Mouse (Mus musculus) CH12.LX (cell line): ENCODE data around the gene Commd7. TPM values are rescaled to one million over a fixed set of nuclear protein-coding genes. Genes with fewer than 3 reads are reported as not detected.

Experiments
- DNase-seq: peaks from one replicate; pipeline ENCODE4 v3.0.0-alpha.2; 2013; ENCODE audit errors: extremely low read depth
- H3K27ac ChIP-seq: 2 replicates; pipeline ENCODE4 v1.5.1; 2012; ENCODE audit warnings: low read depth, mild to moderate bottlenecking, control low read depth, moderate library complexity; ENCODE audit not compliant: insufficient read depth
- H3K27me3 ChIP-seq: replicated peaks from 2 replicates; pipeline ENCODE3; 2012; ENCODE audit warnings: inconsistent platforms
- H3K36me3 ChIP-seq, 2 experiments: replicated peaks in 1 of 2; 2 replicates each; pipeline versions ENCODE3 to v1.6.1; 2012; ENCODE audit warnings: inconsistent platforms in 1 of 2, low read length in 1 of 2, mild to moderate bottlenecking in 1 of 2, mixed read lengths in 1 of 2, moderate library complexity in 1 of 2; ENCODE audit not compliant: control insufficient read depth in 1 of 2, insufficient read depth in 1 of 2
- H3K4me1 ChIP-seq, 2 experiments: 2 replicates each; pipeline ENCODE4 v1.6.1; 2012; ENCODE audit warnings: inconsistent platforms in 1 of 2, moderate library complexity in 1 of 2; ENCODE audit not compliant: insufficient read depth in 2 of 2, control insufficient read depth in 1 of 2
- H3K4me2 ChIP-seq: 2 replicates; pipeline ENCODE4 v1.6.1; 2012; ENCODE audit warnings: low read depth, mild to moderate bottlenecking, control low read depth; ENCODE audit not compliant: poor library complexity, insufficient read depth, severe bottlenecking
- H3K4me3 ChIP-seq, 3 experiments: fragments of 150-350 bp in 1 of 3; sonication (generic) in 1 of 3; replicated peaks in 1 of 3; 2 replicates each; pipeline versions ENCODE3 to v1.5.1; 2011 to 2012; ENCODE audit warnings: low read depth in 2 of 3, low read length in 2 of 3, mild to moderate bottlenecking in 2 of 3, moderate library complexity in 2 of 3, control low read depth in 1 of 3, improper control_type of control experiment in 1 of 3, inconsistent platforms in 1 of 3, mixed read lengths in 1 of 3; ENCODE audit not compliant: poor library complexity in 1 of 3
- H3K79me2 ChIP-seq: replicated peaks from 2 replicates; pipeline ENCODE4 v1.6.1; 2012; ENCODE audit warnings: mild to moderate bottlenecking, moderate library complexity; ENCODE audit not compliant: control insufficient read depth, poor library complexity, insufficient read depth, severe bottlenecking; ENCODE audit errors: extremely low read depth
- H3K9ac ChIP-seq: 2 replicates; pipeline ENCODE4 v1.6.1; 2012; ENCODE audit warnings: low read depth, mild to moderate bottlenecking, control low read depth, moderate library complexity; ENCODE audit not compliant: insufficient read depth
- H3K9me3 ChIP-seq: replicated peaks from 2 replicates; pipeline ENCODE3; 2012; ENCODE audit warnings: low read length, inconsistent platforms, mixed read lengths
- CHD1 ChIP-seq: IDR thresholded peaks from 2 replicates; pipeline ENCODE4 v1.6.1; 2012; ENCODE audit warnings: low read depth, low read length, improper control_type of control experiment, inconsistent platforms
- CHD2 ChIP-seq: IDR thresholded peaks from 2 replicates; pipeline ENCODE4 v1.6.1; 2011; ENCODE audit warnings: low read length, improper control_type of control experiment
- E2F4 ChIP-seq: IDR thresholded peaks from 2 replicates; pipeline ENCODE4 v1.6.1; 2011; ENCODE audit warnings: low read depth, low read length, improper control_type of control experiment; ENCODE audit not compliant: insufficient replicate concordance
- GABPA ChIP-seq: IDR thresholded peaks from 2 replicates; pipeline ENCODE4 v1.6.1; 2012; ENCODE audit warnings: low read depth, low read length, improper control_type of control experiment, inconsistent platforms; ENCODE audit not compliant: insufficient replicate concordance
- IRF4 ChIP-seq: IDR thresholded peaks from 2 replicates; pipeline ENCODE4 v1.6.1; 2014; ENCODE audit warnings: low read depth, mild to moderate bottlenecking, inconsistent platforms, low read length, improper control_type of control experiment
- KAT2A ChIP-seq: IDR thresholded peaks from 2 replicates; pipeline ENCODE4 v1.6.1; 2012; ENCODE audit warnings: low read length, improper control_type of control experiment, inconsistent platforms; ENCODE audit not compliant: insufficient replicate concordance
- MAX ChIP-seq: IDR thresholded peaks from 2 replicates; pipeline ENCODE4 v1.6.1; 2011; ENCODE audit warnings: low read length, improper control_type of control experiment
- MAZ ChIP-seq: IDR thresholded peaks from 2 replicates; pipeline ENCODE4 v1.6.1; 2012; ENCODE audit warnings: low read depth, mild to moderate bottlenecking, inconsistent platforms, low read length, improper control_type of control experiment, moderate library complexity
- MXI1 ChIP-seq: IDR thresholded peaks from 2 replicates; pipeline ENCODE4 v1.6.1; 2011; ENCODE audit warnings: mild to moderate bottlenecking, low read depth, low read length, improper control_type of control experiment
- MYC ChIP-seq: IDR thresholded peaks from 2 replicates; pipeline ENCODE4 v1.6.1; 2011; ENCODE audit warnings: low read depth, mild to moderate bottlenecking, improper control_type of control experiment, low read length
- NRF1 ChIP-seq: IDR thresholded peaks from 2 replicates; pipeline ENCODE4 v1.6.1; 2014; ENCODE audit warnings: low read depth, mild to moderate bottlenecking, inconsistent platforms, low read length, improper control_type of control experiment, moderate library complexity
- PAX5 ChIP-seq: IDR thresholded peaks from 2 replicates; pipeline ENCODE4 v1.6.1; 2012; ENCODE audit warnings: low read length, inconsistent platforms, mixed read lengths
- POLR2A ChIP-seq: IDR thresholded peaks from 2 replicates; pipeline ENCODE4 v1.6.1; 2011; ENCODE audit warnings: low read depth, mild to moderate bottlenecking, improper control_type of control experiment, low read length
- POLR2AphosphoS2 ChIP-seq: IDR thresholded peaks from 2 replicates; pipeline ENCODE4 v1.6.1; 2011; ENCODE audit warnings: low read depth, low read length, improper control_type of control experiment
- RAD21 ChIP-seq: IDR thresholded peaks from 2 replicates; pipeline ENCODE4 v1.6.1; 2011; ENCODE audit warnings: low read depth, mild to moderate bottlenecking, low read length, improper control_type of control experiment, moderate library complexity
- RCOR1 ChIP-seq: conservative IDR thresholded peaks from 2 replicates; pipeline ENCODE4 v1.6.1; 2012; ENCODE audit warnings: low read depth, mild to moderate bottlenecking, inconsistent platforms, low read length, improper control_type of control experiment
- TBP ChIP-seq: conservative IDR thresholded peaks from 2 replicates; pipeline ENCODE4 v1.6.1; 2011; ENCODE audit warnings: low read depth, low read length, improper control_type of control experiment
- TCF12 ChIP-seq: IDR thresholded peaks from 2 replicates; pipeline ENCODE4 v1.6.1; 2014; ENCODE audit warnings: low read depth, mild to moderate bottlenecking, inconsistent platforms, low read length, improper control_type of control experiment
- USF1 ChIP-seq: IDR thresholded peaks from 2 replicates; pipeline ENCODE4 v1.6.1; 2014; ENCODE audit warnings: low read depth, mild to moderate bottlenecking, inconsistent platforms, low read length, improper control_type of control experiment
- USF2 ChIP-seq: conservative IDR thresholded peaks from 2 replicates; pipeline ENCODE4 v1.6.1; 2011; ENCODE audit warnings: low read depth, low read length, improper control_type of control experiment
- ZC3H11A ChIP-seq: IDR thresholded peaks from 2 replicates; pipeline ENCODE4 v1.6.1; 2012; ENCODE audit warnings: low read depth, mild to moderate bottlenecking, inconsistent platforms, low read length, improper control_type of control experiment
- ZKSCAN1 ChIP-seq: IDR thresholded peaks from 2 replicates; pipeline ENCODE4 v1.6.1; 2012; ENCODE audit warnings: low read depth, inconsistent platforms, low read length, improper control_type of control experiment, borderline replicate concordance
- ZMIZ1 ChIP-seq: IDR thresholded peaks from 2 replicates; pipeline ENCODE4 v1.6.1; 2012; ENCODE audit warnings: low read depth, mild to moderate bottlenecking, inconsistent platforms, low read length, improper control_type of control experiment
- dilution Hi-C: fragments of 300-500 bp; cut with MboI; formaldehyde crosslinking; loops from 2 replicates; pipeline ENCODE4 v1.14.3; 2020; ENCODE audit warnings: low sequenced_read_pairs; ENCODE audit not compliant: extremely low pct_unique_long_range_greater_than_20kb, extremely low pct_ligation_motif_present
- in situ Hi-C: fragments of 300-500 bp; cut with MboI; formaldehyde crosslinking; loops from 3 replicates; pipeline ENCODE4 v1.14.3; 2019; ENCODE audit warnings: low sequenced_read_pairs, low pct_ligation_motif_present, low pct_unique_long_range_greater_than_20kb, mixed read lengths
- polyA plus RNA-seq: library from polyadenylated mRNA; unstranded; fragments of >175 nt; gene quantifications from 2 replicates; pipeline ENCODE4 v1.2.1, GENCODE M21; 2012; ENCODE audit warnings: low read depth; ENCODE audit not compliant: insufficient read length
- total RNA-seq, 2 experiments: library from RNA; depleted of rRNA; stranded (reverse); fragments of 300-350 nt in 1 of 2; fragments of >200 nt in 1 of 2; gene quantifications; 2 replicates each; pipeline ENCODE4 v1.2.3; 2012 to 2014

The Commd7 gene
- total and polyA plus RNA-seq, 3 experiments, result 18.9 to 34.7 (median 28.4) TPM

- H3K9me3 ChIP-seq, result no peaks in the 10 kb centered on the region
- no peak overlapping the region for H3K27ac ChIP-seq
- no peak overlapping the region for H3K4me2 ChIP-seq
- TF ChIP-seq ZKSCAN1 (no peak), USF2 (no peak), NRF1 (no peak), MAX (no peak), POLR2AphosphoS2 (no peak), RCOR1 (no peak), CHD1 (no peak), ZC3H11A (no peak), MAZ (no peak), RAD21 (no peak), GABPA (no peak), MYC (no peak), USF1 (no peak), PAX5 (no peak), CHD2 (no peak)
- peaks cover 6 to 16% of the 10 kb centered on the region in 2 experiments for H3K36me3 ChIP-seq
- H3K4me1 ChIP-seq, result peaks cover 0 to 16% of the 10 kb centered on the region in 2 experiments; a peak in 3 of 4 replicates
- no peaks in the 10 kb centered on the region for H3K27me3 ChIP-seq
- dilution Hi-C loops, result no loop called here
- no peak overlapping the region for H3K9ac ChIP-seq
- in situ Hi-C loops, result no loop called here
- no peaks in the 10 kb centered on the region for H3K79me2 ChIP-seq
- DNase-seq, result no peak
- no peak overlapping the region for H3K4me3 ChIP-seq
These were observed 19.8 kb downstream of the Commd7 start for GRCm38 (mm10) chr2:153612594-153613281.

- H3K4me1 ChIP-seq, result peaks cover 0 to 21% of the 10 kb centered on the region in 2 experiments; a peak in 3 of 4 replicates
- H3K36me3 ChIP-seq, result peaks cover 4 to 8% of the 10 kb centered on the region in 2 experiments
- no peak overlapping the region for H3K9ac ChIP-seq
- TF ChIP-seq NRF1 (no peak), RCOR1 (no peak), ZMIZ1 (no peak), KAT2A (no peak), TCF12 (no peak), MXI1 (no peak), PAX5 (no peak), USF2 (no peak), TBP (no peak), IRF4 (no peak), CHD2 (no peak), MAX (no peak), E2F4 (no peak), POLR2A (no peak), ZKSCAN1 (no peak)
- no peak overlapping the region for H3K4me3 ChIP-seq
- no peak overlapping the region for H3K27ac ChIP-seq
- in situ Hi-C loops (no loop called here), dilution Hi-C loops (no loop called here)
- H3K79me2 ChIP-seq, result no peaks in the 10 kb centered on the region
- no peak overlapping the region for H3K4me2 ChIP-seq
- H3K27me3 ChIP-seq, result no peaks in the 10 kb centered on the region
- DNase-seq, result no peak
- no peaks in the 10 kb centered on the region for H3K9me3 ChIP-seq
These were observed 20.8 kb downstream of the Commd7 start for GRCm38 (mm10) chr2:153611743-153612142.
